Mouse (Mus musculus) granulocyte monocyte progenitor cell, adult 5-6 weeks (primary cell): ENCODE data around the gene Atxn1. TPM values are rescaled to one million over a fixed set of nuclear protein-coding genes. Genes with fewer than 3 reads are reported as not detected.

Experiments
- ATAC-seq: replicated peaks from 2 replicates; pipeline ENCODE4 v1.8.0; 2016; ENCODE audit warnings: mild to moderate bottlenecking, moderate TSS enrichment, inconsistent platforms; ENCODE audit not compliant: poor library complexity, severe bottlenecking
- total RNA-seq, 2 experiments: library from RNA; stranded (forward) in 1 of 2; stranded (reverse) in 1 of 2; fragments of 200-712, 200-1000 nt in 1 of 2; fragments of >200 nt in 1 of 2; fragmentation: Nextera tagmentation in 1 of 2; gene quantifications; 2 replicates each; pipeline ENCODE4 v1.2.3; 2014 to 2017

Atxn1 gene
- total RNA-seq, 2 experiments from 2014 or later, result 11.9 to 26.9 TPM

GRCm38 (mm10) chr13:45657176-45657575 lies 307.6 kb downstream of the Atxn1 start:
- ATAC-seq, result no peak

- ATAC-seq, result no peak
Measured at GRCm38 (mm10) chr13:45651652-45652241, 313.1 kb downstream of the Atxn1 start.

- no peak for ATAC-seq
Measured at GRCm38 (mm10) chr13:45649197-45649812, 315.5 kb downstream of the Atxn1 start.

- ATAC-seq, result peak; percentile 71
Measured at GRCm38 (mm10) chr13:45643780-45644395, 320.9 kb downstream of the Atxn1 start.

GRCm38 (mm10) chr13:45642913-45643312 lies 321.9 kb downstream of the Atxn1 start:
- no peak for ATAC-seq

GRCm38 (mm10) chr13:45640431-45640830 lies 324.4 kb downstream of the Atxn1 start:
- no peak for ATAC-seq

- no peak for ATAC-seq
Measured at GRCm38 (mm10) chr13:45638281-45638680, 326.5 kb downstream of the Atxn1 start.

- 0 out of 2 replicates have a peak, but pooled peaks have one; percentile 14 for ATAC-seq
Measured at GRCm38 (mm10) chr13:45637324-45637723, 327.5 kb downstream of the Atxn1 start.

- ATAC-seq, result no peak
Measured at GRCm38 (mm10) chr13:45636435-45636834, 328.4 kb downstream of the Atxn1 start.

GRCm38 (mm10) chr13:45633918-45634317 lies 330.9 kb downstream of the Atxn1 start:
- no peak for ATAC-seq

- no peak for ATAC-seq
Measured at GRCm38 (mm10) chr13:45632133-45632532, 332.7 kb downstream of the Atxn1 start.

GRCm38 (mm10) chr13:45630518-45631290 lies 334.1 kb downstream of the Atxn1 start:
- ATAC-seq, result no peak

GRCm38 (mm10) chr13:45629750-45630149 lies 335.1 kb downstream of the Atxn1 start:
- ATAC-seq, result no peak

- no peak for ATAC-seq
Measured at GRCm38 (mm10) chr13:45628341-45628740, 336.5 kb downstream of the Atxn1 start.

GRCm38 (mm10) chr13:45627206-45627751 lies 337.5 kb downstream of the Atxn1 start:
- ATAC-seq, result no peak

- peak; percentile 63 for ATAC-seq
Measured at GRCm38 (mm10) chr13:45625740-45626139, 339.1 kb downstream of the Atxn1 start.

GRCm38 (mm10) chr13:45623846-45624245 lies 341.0 kb downstream of the Atxn1 start:
- peak; percentile 25 for ATAC-seq

GRCm38 (mm10) chr13:45622871-45623546 lies 341.8 kb downstream of the Atxn1 start:
- no peak for ATAC-seq

GRCm38 (mm10) chr13:45620687-45621086 lies 344.1 kb downstream of the Atxn1 start:
- no peak for ATAC-seq

GRCm38 (mm10) chr13:45620281-45620680 lies 344.5 kb downstream of the Atxn1 start:
- ATAC-seq, result no peak
